Mouse (Mus musculus): ENCODE measurements around the gene Olfr1153.

Gene Olfr1153

GRCm38 (mm10) chr2:87894662-87895061 is at the start of gene Olfr1153:
Gene Olfr1153 (plus strand): TSS chr2:87894962.
- DNase-seq (ENCODE audit: low read depth) = no peak

- no peak for DNase-seq (ENCODE audit: low read depth)
These were observed 39.2 kb upstream of the Olfr1153 start, which contains the start of gene Olfr1151 for GRCm38 (mm10) chr2:87855562-87855961. Gene Olfr1151 (plus strand): TSS chr2:87855862.

- DNase-seq (ENCODE audit: low read depth) = no peak
These were observed 28.6 kb upstream of the Olfr1153 start, which contains the start of gene Olfr1152 for GRCm38 (mm10) chr2:87866192-87866591. Gene Olfr1152 (plus strand): TSS chr2:87866492.

- DNase-seq (ENCODE audit: low read depth) = no peak
These were observed 10.3 kb downstream of the Olfr1153 start, which contains the start of gene Olfr1154 for GRCm38 (mm10) chr2:87905066-87905465. Gene Olfr1154 (minus strand): TSS chr2:87905166.

- DNase-seq (ENCODE audit: low read depth) = no peak
These were observed 50.3 kb downstream of the Olfr1153 start, which contains the start of gene Olfr1155 for GRCm38 (mm10) chr2:87945037-87945436. Gene Olfr1155 (minus strand): TSS chr2:87945137.
